Mouse (Mus musculus) embryonic fibroblast, embryonic 13.5 days (primary cell): ENCODE data around the gene Zfp850.

Experiments
- CTCF ChIP-seq: IDR thresholded peaks from 2 replicates; pipeline ENCODE4 v1.5.1; 2011; ENCODE audit warnings: mild to moderate bottlenecking, control low read depth, low read length, moderate library complexity, borderline replicate concordance; ENCODE audit not compliant: insufficient read depth
- POLR2A ChIP-seq: IDR thresholded peaks from 2 replicates; pipeline ENCODE4 v1.6.1; 2011; ENCODE audit warnings: low read depth, mild to moderate bottlenecking, control low read depth, low read length, moderate library complexity

DNA sequence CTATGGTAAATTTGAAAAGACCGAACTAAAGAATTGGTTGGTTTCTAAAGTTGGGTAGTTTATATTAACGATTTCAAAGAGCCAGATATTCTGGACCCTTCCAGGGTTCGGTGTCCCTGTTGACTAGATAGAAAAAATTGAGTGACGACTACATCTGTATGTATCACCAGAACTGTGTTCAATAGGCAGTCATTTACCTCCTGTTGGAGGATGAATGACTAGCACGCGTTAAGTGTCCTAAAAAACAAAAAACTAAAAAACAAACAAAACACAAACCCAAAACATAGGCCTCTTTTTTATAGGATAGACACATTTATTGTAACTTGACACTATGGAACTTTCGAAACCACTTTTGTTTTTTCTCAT lies 513 bp upstream of the Zfp850 start:
- TF ChIP-seq CTCF (no peak), POLR2A (no peak)
